Comparison of ENCODE assay signal across 9 mouse cellular contexts in the genomic region with DNA sequence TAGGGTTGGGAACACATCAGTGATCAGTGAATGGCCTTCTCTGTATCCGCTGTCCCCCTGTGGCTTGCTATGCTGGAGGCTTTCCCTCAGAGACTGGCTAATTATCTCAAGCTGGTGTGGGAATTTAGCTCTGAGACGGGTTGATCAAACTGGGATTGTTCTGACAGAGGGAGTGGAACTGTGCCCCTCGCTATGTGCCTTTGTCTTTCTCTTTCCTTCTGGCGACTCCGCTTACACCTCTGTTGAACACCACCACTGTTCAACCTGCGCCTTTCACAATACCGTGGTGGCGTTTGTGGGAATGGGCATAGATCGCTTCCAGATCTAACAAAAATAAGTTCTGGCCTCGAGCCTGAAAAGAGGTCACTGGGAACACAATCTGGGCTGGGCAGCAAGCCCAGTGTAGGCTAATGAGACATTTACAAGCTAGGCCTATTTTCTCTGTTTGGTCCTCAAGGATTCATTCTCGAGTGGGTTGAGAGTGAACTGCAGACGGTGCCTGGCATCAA.
A peak's percentile ranks its signal among the peaks of the same experiment; 100 is the strongest.
DNase-seq lines count a peak whose midpoint lies in the region; ATAC-seq lines count a peak whose summit lies in the region.
"Had no signal": no experiment of that assay in that cellular context is flagged by ENCODE, and none has a peak within 500 bp of the region (broad histone marks: within the 10 kb centered on the region; RNA-seq: fewer than 3 reads in every experiment).

No protein-coding gene starts in this region.

- 36% methylated on average over 12 of the region's 12 CpGs for WGBS in embryonic facial prominence, embryonic 13.5 days
- WGBS in heart, embryonic 14.5 days: 63% methylated on average over 12 of the region's 12 CpGs
- WGBS in neural tube, embryonic 14.5 days: 55% methylated on average over 12 of the region's 12 CpGs

- H3K4me2 ChIP-seq in embryonic facial prominence, embryonic 13.5 days: no peak overlapping the region
- H3K4me2 ChIP-seq in heart, embryonic 14.5 days (ENCODE audit: low read length): no peak overlapping the region
- no peak overlapping the region for H3K4me2 ChIP-seq in neural tube, embryonic 14.5 days (ENCODE audit: low read depth, low read length)
- H3K4me2 ChIP-seq: liver, embryonic 13.5 days had no signal

- H3K9ac ChIP-seq in embryonic facial prominence, embryonic 13.5 days: no peak overlapping the region
- no peak overlapping the region for H3K9ac ChIP-seq in heart, embryonic 14.5 days (ENCODE audit: low read length)
- H3K9ac ChIP-seq in neural tube, embryonic 14.5 days (replicated peaks; ENCODE audit: low read depth, low read length): no peak overlapping the region
- H3K9ac ChIP-seq: liver, embryonic 13.5 days had no signal

- peak overlapping the region; percentile 18 for H3K27ac ChIP-seq in embryonic facial prominence, embryonic 13.5 days
- peak overlapping the region; percentile 14 to 37; a peak in 3 of 4 replicates for H3K27ac ChIP-seq in heart, embryonic 14.5 days (replicated peaks in 1 of 2; ENCODE audit: control insufficient read depth in 1 of 2, insufficient read depth in 1 of 2, low read depth in 2 of 2, low read length in 2 of 2)
- H3K27ac ChIP-seq in neural tube, embryonic 14.5 days (ENCODE audit: low read depth, low read length): peak overlapping the region; percentile 25
- H3K27ac ChIP-seq: liver, embryonic 13.5 days had no signal

- peaks cover 15% of the 10 kb centered on the region for H3K4me1 ChIP-seq in embryonic facial prominence, embryonic 13.5 days
- peaks cover 6% of the 10 kb centered on the region in 2 experiments; a peak in 3 of 4 replicates for H3K4me1 ChIP-seq in heart, embryonic 14.5 days (ENCODE audit: control insufficient read depth in 2 of 2, insufficient read depth in 2 of 2, low read length in 2 of 2)
- no peaks in the 10 kb centered on the region for H3K4me1 ChIP-seq in neural tube, embryonic 14.5 days (ENCODE audit: control insufficient read depth, insufficient read depth, low read length)

- no peaks in the 10 kb centered on the region for H3K36me3 ChIP-seq in embryonic facial prominence, embryonic 13.5 days
- no peaks in the 10 kb centered on the region for H3K36me3 ChIP-seq in heart, embryonic 14.5 days (ENCODE audit: control insufficient read depth, insufficient read depth, low read length)
- H3K36me3 ChIP-seq in neural tube, embryonic 14.5 days (ENCODE audit: control insufficient read depth, insufficient read depth, low read length): no peaks in the 10 kb centered on the region
- H3K36me3 ChIP-seq: liver, embryonic 13.5 days had no signal

- H3K27me3 ChIP-seq in embryonic facial prominence, embryonic 13.5 days: no peaks in the 10 kb centered on the region
- no peaks in the 10 kb centered on the region for H3K27me3 ChIP-seq in heart, embryonic 14.5 days (ENCODE audit: control insufficient read depth, insufficient read depth, low read length)
- no peaks in the 10 kb centered on the region for H3K27me3 ChIP-seq in neural tube, embryonic 14.5 days (ENCODE audit: control insufficient read depth, insufficient read depth, low read length)
- H3K27me3 ChIP-seq: liver, embryonic 13.5 days had no signal

- no peaks in the 10 kb centered on the region for H3K9me3 ChIP-seq in embryonic facial prominence, embryonic 13.5 days
- peaks cover 3% of the 10 kb centered on the region; the same call in 1 of the 2 replicates for H3K9me3 ChIP-seq in heart, embryonic 14.5 days (ENCODE audit: control insufficient read depth, low read length)
- H3K9me3 ChIP-seq in neural tube, embryonic 14.5 days (ENCODE audit: control insufficient read depth, low read length): no peaks in the 10 kb centered on the region
- H3K9me3 ChIP-seq: liver, embryonic 13.5 days had no signal

- ATAC-seq in embryonic facial prominence, embryonic 13.5 days (ENCODE audit: insufficient number of reproducible peaks, insufficient read depth, low FRiP score, low TSS enrichment, low read depth): peak; percentile 54; the same call in 1 of the 2 replicates
- no peak for ATAC-seq in heart, embryonic 14.5 days (ENCODE audit: insufficient number of reproducible peaks, insufficient read depth, low FRiP score, low read depth)
- ATAC-seq in neural tube, embryonic 14.5 days (ENCODE audit: low read depth): peak; percentile 78
- no peak for ATAC-seq in CD4-positive, CD25-positive, alpha-beta regulatory T cell, adult 4 months

- DNase-seq in ovary, postnatal 36 days (ENCODE audit: low spot score): peak; percentile 30
- DNase-seq in ovary, adult 18-20 months (ENCODE audit: low spot score): no peak
- DNase-seq in layer of hippocampus, postnatal 10 days (ENCODE audit: low spot score in 2 of 2): peak; percentile 78 to 80
- DNase-seq in thymus, postnatal 25 days: no peak
- DNase-seq: liver, embryonic 13.5 days had no signal

- H3K4me3 ChIP-seq in embryonic facial prominence, embryonic 13.5 days: no peak overlapping the region
- H3K4me3 ChIP-seq in heart, embryonic 14.5 days (ENCODE audit: control insufficient read depth in 1 of 2, insufficient read depth in 1 of 2, low read depth in 1 of 2, low read length in 2 of 2): no peak overlapping the region
- no peak overlapping the region for H3K4me3 ChIP-seq in neural tube, embryonic 14.5 days (ENCODE audit: low read depth, low read length)
- H3K4me3 ChIP-seq: liver, embryonic 13.5 days had no signal

Comparison
In these comparisons a context has a peak if more than half of its experiments do, and no peak if none do; other contexts are left out.
1. DNase-seq: peak in ovary, postnatal 36 days (single experiment) and layer of hippocampus, postnatal 10 days (2 of 2); none in ovary, adult 18-20 months (single experiment) and thymus, postnatal 25 days (single experiment).
2. ATAC-seq: peak in embryonic facial prominence, embryonic 13.5 days (single experiment) and neural tube, embryonic 14.5 days (single experiment); none in heart, embryonic 14.5 days (single experiment) and CD4-positive, CD25-positive, alpha-beta regulatory T cell, adult 4 months (single experiment).
3. Peak in every context shown above with its lines, with median percentiles within 50 percentile points of each other: H3K27ac ChIP-seq.